Mouse (Mus musculus) adipocyte (in vitro differentiated cells): Measurements from ENCODE around the gene Slc47a2.
"Not testable (repeated sequence)": the region's sequence is repeated elsewhere in the genome, so short reads cannot be mapped to it uniquely, and the experiment has no call there.

Experiments
- DNase-seq: peaks from one replicate; pipeline ENCODE4 v3.0.0-alpha.2; 2016; ENCODE audit warnings: low spot score

Gene Slc47a2

GRCm38 (mm10) chr11:61341233-61341632 lies 1.4 kb downstream of the Slc47a2 start:
- no peak for DNase-seq

- DNase-seq = no peak
Measured at GRCm38 (mm10) chr11:61340374-61340773, 2.3 kb downstream of the Slc47a2 start.

GRCm38 (mm10) chr11:61337586-61337985 lies 5.1 kb downstream of the Slc47a2 start:
- peak; percentile 5 for DNase-seq

GRCm38 (mm10) chr11:61320904-61321687 lies 21.6 kb downstream of the Slc47a2 start:
- DNase-seq = no peak

GRCm38 (mm10) chr11:61319923-61320567 lies 22.6 kb downstream of the Slc47a2 start:
- DNase-seq = no peak

GRCm38 (mm10) chr11:61319233-61319922 lies 23.3 kb downstream of the Slc47a2 start:
- no peak for DNase-seq

GRCm38 (mm10) chr11:61316864-61317263 lies 25.8 kb downstream of the Slc47a2 start:
- DNase-seq = no peak

GRCm38 (mm10) chr11:61310321-61310720 lies 32.3 kb downstream of the Slc47a2 start:
- DNase-seq = no peak

GRCm38 (mm10) chr11:61309831-61310230 lies 32.8 kb downstream of the Slc47a2 start:
- no peak for DNase-seq

- no peak for DNase-seq
Measured at GRCm38 (mm10) chr11:61307795-61308194, 34.9 kb downstream of the Slc47a2 start.

- no peak for DNase-seq
Measured at GRCm38 (mm10) chr11:61305377-61305776, 37.3 kb downstream of the Slc47a2 start.

GRCm38 (mm10) chr11:61304535-61304934 lies 38.1 kb downstream of the Slc47a2 start:
- DNase-seq = not testable (repeated sequence)

GRCm38 (mm10) chr11:61300716-61301392 lies 41.8 kb downstream of the Slc47a2 start:
- DNase-seq = peak; percentile 29

- DNase-seq = no peak
Measured at GRCm38 (mm10) chr11:61300205-61300604, 42.5 kb downstream of the Slc47a2 start.

- no peak for DNase-seq
Measured at GRCm38 (mm10) chr11:61297901-61298300, 44.8 kb downstream of the Slc47a2 start.

- DNase-seq = no peak
Measured at GRCm38 (mm10) chr11:61297326-61297725, 45.3 kb downstream of the Slc47a2 start.

- no peak for DNase-seq
Measured at GRCm38 (mm10) chr11:61296556-61296955, 46.1 kb downstream of the Slc47a2 start.

- DNase-seq = no peak
Measured at GRCm38 (mm10) chr11:61295556-61295955, 47.1 kb downstream of the Slc47a2 start.

GRCm38 (mm10) chr11:61294431-61294830 lies 48.2 kb downstream of the Slc47a2 start:
- no peak for DNase-seq

GRCm38 (mm10) chr11:61293251-61293650 lies 49.4 kb downstream of the Slc47a2 start:
- no peak for DNase-seq

GRCm38 (mm10) chr11:61284323-61284722 lies 58.3 kb downstream of the Slc47a2 start:
- DNase-seq = no peak

- DNase-seq = no peak
Measured at GRCm38 (mm10) chr11:61283414-61284049, 59.1 kb downstream of the Slc47a2 start.
